Mouse (Mus musculus) midbrain, embryonic 12.5 days (tissue): ENCODE results near the gene Ltbp3. TPM values are rescaled to one million over a fixed set of nuclear protein-coding genes. Genes with fewer than 3 reads are reported as not detected.

Source experiments
- ATAC-seq: fragments of 200-750 bp; cut with Nextera tagmentation; 2 replicates; pipeline ENCODE4 v1.8.0; 2017; ENCODE audit warnings: low read depth, moderate TSS enrichment, moderate library complexity; ENCODE audit not compliant: low FRiP score
- H3K27ac ChIP-seq: fragments of 300-500 bp; sonication (generic); replicated peaks from 2 replicates; pipeline ENCODE4 v1.5.1; 2016; ENCODE audit warnings: mild to moderate bottlenecking
- H3K27me3 ChIP-seq: fragments of 300-500 bp; sonication (generic); 2 replicates; pipeline ENCODE4 v1.6.1; 2016; ENCODE audit warnings: mild to moderate bottlenecking
- H3K36me3 ChIP-seq: fragments of 300-500 bp; sonication (generic); 2 replicates; pipeline ENCODE4 v1.6.1; 2016
- H3K4me1 ChIP-seq: fragments of 300-500 bp; sonication (generic); 2 replicates; pipeline ENCODE4 v1.6.1; 2016
- H3K4me2 ChIP-seq: fragments of 300-500 bp; sonication (generic); replicated peaks from 2 replicates; pipeline ENCODE4 v1.6.1; 2016; ENCODE audit warnings: mild to moderate bottlenecking, moderate library complexity
- H3K4me3 ChIP-seq: fragments of 300-500 bp; sonication (generic); 2 replicates; pipeline ENCODE4 v1.5.1; 2016; ENCODE audit warnings: mild to moderate bottlenecking
- H3K9ac ChIP-seq: fragments of 300-500 bp; sonication (generic); replicated peaks from 2 replicates; pipeline ENCODE4 v1.6.1; 2016; ENCODE audit warnings: mild to moderate bottlenecking, moderate library complexity
- H3K9me3 ChIP-seq: fragments of 300-500 bp; sonication (generic); 2 replicates; pipeline ENCODE4 v1.6.1; 2016; ENCODE audit warnings: mild to moderate bottlenecking
- WGBS: fragments of 180-500 bp; shearing (Covaris S2); methylation state at CpG from one replicate; pipeline ENCODE4 v1.1.7; 2016; 5-methylcytosine and 5-hydroxymethylcytosine counted together
- polyA plus RNA-seq: library from polyadenylated mRNA; unstranded; fragments of >200 nt; fragmentation: Nextera tagmentation; extraction: Ambion mirVana; gene quantifications from 2 replicates; pipeline ENCODE4 v1.2.1, GENCODE M21; 2016

The Ltbp3 gene
- polyA plus RNA-seq, 1 experiment from 2014 or later: 7.9 TPM

- Histone ChIP-seq H3K4me1 (peaks cover 44% of the 10 kb centered on the region), H3K36me3 (no peaks in the 10 kb centered on the region), H3K9me3 (no peaks in the 10 kb centered on the region)
Measured at GRCm38 (mm10) chr19:5742241-5742641, 1.5 kb downstream of the Ltbp3 start.

GRCm38 (mm10) chr19:5743576-5743975, 2.9 kb downstream of the Ltbp3 start:
- no peak overlapping the region for H3K27ac ChIP-seq
- no peak overlapping the region for H3K4me3 ChIP-seq
- H3K4me1 ChIP-seq: peaks cover 44% of the 10 kb centered on the region
- H3K9ac ChIP-seq: no peak overlapping the region
- WGBS: 67% methylated on average over 5 of the region's 5 CpGs
- no peak for ATAC-seq
- peaks cover 96% of the 10 kb centered on the region for H3K27me3 ChIP-seq
- no peak overlapping the region for H3K4me2 ChIP-seq
- no peaks in the 10 kb centered on the region for H3K36me3 ChIP-seq
- no peaks in the 10 kb centered on the region for H3K9me3 ChIP-seq

More at GRCm38 (mm10) chr19:5742241-5742641, 1.5 kb downstream of the Ltbp3 start:
- peaks cover 88% of the 10 kb centered on the region for H3K27me3 ChIP-seq
- peak overlapping the region; percentile 97 for H3K4me2 ChIP-seq
- H3K9ac ChIP-seq: peak overlapping the region; percentile 83
- 1% methylated on average over 28 of the region's 32 CpGs for WGBS
- 0 out of 2 replicates have a peak overlapping the region, but pooled peaks have one; percentile 46 for H3K27ac ChIP-seq
- peak; percentile 39; the same call in 1 of the 2 replicates for ATAC-seq
- H3K4me3 ChIP-seq: peak overlapping the region; percentile 63

GRCm38 (mm10) chr19:5745756-5746710, 5.3 kb downstream of the Ltbp3 start:
- Histone ChIP-seq H3K9me3 (no peaks in the 10 kb centered on the region), H3K9ac (peak overlapping the region; percentile 47), H3K4me2 (peak overlapping the region; percentile 53), H3K4me3 (peak overlapping the region; percentile 29), H3K4me1 (peaks cover 44% of the 10 kb centered on the region), H3K27ac (no peak overlapping the region), H3K36me3 (no peaks in the 10 kb centered on the region), H3K27me3 (peaks cover 95% of the 10 kb centered on the region)
- WGBS: 4% methylated on average over 36 of the region's 36 CpGs
- ATAC-seq: peak; percentile 35; the same call in 1 of the 2 replicates

GRCm38 (mm10) chr19:5746907-5747363, 6.2 kb downstream of the Ltbp3 start:
- Histone ChIP-seq H3K9ac (no peak overlapping the region), H3K9me3 (no peaks in the 10 kb centered on the region), H3K27ac (no peak overlapping the region), H3K4me2 (no peak overlapping the region), H3K4me1 (peaks cover 47% of the 10 kb centered on the region), H3K36me3 (no peaks in the 10 kb centered on the region), H3K4me3 (no peak overlapping the region), H3K27me3 (peaks cover 95% of the 10 kb centered on the region)
- ATAC-seq: no peak
- WGBS: 24% methylated on average over 12 of the region's 12 CpGs

GRCm38 (mm10) chr19:5749476-5749875, 8.8 kb downstream of the Ltbp3 start:
- no peak for ATAC-seq
- Histone ChIP-seq H3K9me3 (no peaks in the 10 kb centered on the region), H3K27me3 (peaks cover 90% of the 10 kb centered on the region), H3K4me2 (no peak overlapping the region), H3K27ac (no peak overlapping the region), H3K36me3 (no peaks in the 10 kb centered on the region), H3K9ac (no peak overlapping the region), H3K4me1 (peaks cover 33% of the 10 kb centered on the region), H3K4me3 (no peak overlapping the region)
- WGBS: 84% methylated on average over 6 of the region's 6 CpGs

GRCm38 (mm10) chr19:5750951-5751350, 10.2 kb downstream of the Ltbp3 start:
- Histone ChIP-seq H3K9ac (peak overlapping the region; percentile 35; the same call in 1 of the 2 replicates), H3K4me1 (peaks cover 23% of the 10 kb centered on the region), H3K4me3 (no peak overlapping the region), H3K27ac (no peak overlapping the region), H3K9me3 (no peaks in the 10 kb centered on the region), H3K27me3 (peaks cover 90% of the 10 kb centered on the region), H3K4me2 (0 out of 2 replicates have a peak overlapping the region, but pooled peaks have one; percentile 7), H3K36me3 (no peaks in the 10 kb centered on the region)
- 6% methylated on average over 22 of the region's 22 CpGs for WGBS
- no peak for ATAC-seq

- Histone ChIP-seq H3K4me2 (peak overlapping the region; percentile 12; the same call in 1 of the 2 replicates), H3K36me3 (no peaks in the 10 kb centered on the region), H3K4me1 (peaks cover 21% of the 10 kb centered on the region), H3K27me3 (peaks cover 90% of the 10 kb centered on the region), H3K27ac (no peak overlapping the region), H3K4me3 (no peak overlapping the region), H3K9ac (peak overlapping the region; percentile 35; the same call in 1 of the 2 replicates), H3K9me3 (no peaks in the 10 kb centered on the region)
- ATAC-seq: peak; percentile 23; the same call in 1 of the 2 replicates
- 9% methylated on average over 20 of the region's 20 CpGs for WGBS
Measured at GRCm38 (mm10) chr19:5751742-5752141, 11.0 kb downstream of the Ltbp3 start.

GRCm38 (mm10) chr19:5756321-5756985, 15.7 kb downstream of the Ltbp3 start:
- peak overlapping the region; percentile 46 for H3K9ac ChIP-seq
- H3K27me3 ChIP-seq: peaks cover 76% of the 10 kb centered on the region
- peak overlapping the region; percentile 25 for H3K4me3 ChIP-seq
- ATAC-seq: no peak
- peaks cover 43% of the 10 kb centered on the region for H3K36me3 ChIP-seq
- H3K4me1 ChIP-seq: peaks cover 20% of the 10 kb centered on the region
- peak overlapping the region; percentile 44 for H3K4me2 ChIP-seq
- no peak overlapping the region for H3K27ac ChIP-seq
- no peaks in the 10 kb centered on the region for H3K9me3 ChIP-seq
- 9% methylated on average over 28 of the region's 29 CpGs for WGBS

GRCm38 (mm10) chr19:5756991-5757636, 16.4 kb downstream of the Ltbp3 start:
- peak overlapping the region; percentile 46 for H3K9ac ChIP-seq
- H3K4me3 ChIP-seq: peak overlapping the region; percentile 25
- no peak for ATAC-seq
- no peak overlapping the region for H3K27ac ChIP-seq
- peaks cover 14% of the 10 kb centered on the region for H3K4me1 ChIP-seq
- H3K36me3 ChIP-seq: peaks cover 46% of the 10 kb centered on the region
- H3K9me3 ChIP-seq: no peaks in the 10 kb centered on the region
- peaks cover 69% of the 10 kb centered on the region for H3K27me3 ChIP-seq
- H3K4me2 ChIP-seq: peak overlapping the region; percentile 44
- 14% methylated on average over 36 of the region's 36 CpGs for WGBS

- WGBS: 93% methylated on average over 14 of the region's 14 CpGs
- H3K27ac ChIP-seq: no peak overlapping the region
- H3K4me3 ChIP-seq: no peak overlapping the region
- H3K27me3 ChIP-seq: peaks cover 53% of the 10 kb centered on the region
- H3K36me3 ChIP-seq: peaks cover 58% of the 10 kb centered on the region
- no peak overlapping the region for H3K4me2 ChIP-seq
- H3K4me1 ChIP-seq: peaks cover 14% of the 10 kb centered on the region
- no peak for ATAC-seq
- no peak overlapping the region for H3K9ac ChIP-seq
- no peaks in the 10 kb centered on the region for H3K9me3 ChIP-seq
Measured at GRCm38 (mm10) chr19:5758878-5759403, 18.2 kb downstream of the Ltbp3 start.

- peaks cover 87% of the 10 kb centered on the region for H3K36me3 ChIP-seq
- no peak overlapping the region for H3K27ac ChIP-seq
- H3K9me3 ChIP-seq: no peaks in the 10 kb centered on the region
- no peaks in the 10 kb centered on the region for H3K4me1 ChIP-seq
- no peak overlapping the region for H3K4me2 ChIP-seq
- H3K9ac ChIP-seq: no peak overlapping the region
- WGBS: 95% methylated on average over 6 of the region's 6 CpGs
- H3K27me3 ChIP-seq: peaks cover 14% of the 10 kb centered on the region
- ATAC-seq: no peak
- H3K4me3 ChIP-seq: no peak overlapping the region
Measured at GRCm38 (mm10) chr19:5763163-5763562, 22.5 kb downstream of the Ltbp3 start.
